Mouse (Mus musculus) heart, adult 2 months (tissue): ENCODE data around the gene Tecta. TPM values are rescaled to one million over a fixed set of nuclear protein-coding genes. Genes with fewer than 3 reads are reported as not detected.

ENCODE experiments used
- DNase-seq, 2 experiments: peaks; one replicate each; pipeline ENCODE4 v3.0.0; 2021
- H3K27ac ChIP-seq: fragments of 200-600 bp; 2 replicates; pipeline ENCODE4 v1.8.1; 2022
- H3K27me3 ChIP-seq: fragments of 200-500 bp; 2 replicates; pipeline ENCODE4 v1.6.1; 2012; ENCODE audit warnings: mild to moderate bottlenecking, low read length, inconsistent platforms, mixed read lengths; ENCODE audit not compliant: control insufficient read depth, insufficient read depth
- H3K36me3 ChIP-seq: fragments of 200-500 bp; 2 replicates; pipeline ENCODE4 v1.6.1; 2012; ENCODE audit warnings: low read length, inconsistent platforms; ENCODE audit not compliant: control insufficient read depth, insufficient read depth
- H3K4me1 ChIP-seq: fragments of 200-500 bp; 2 replicates; pipeline ENCODE4 v1.6.1; 2011; ENCODE audit warnings: low read length; ENCODE audit not compliant: control insufficient read depth, insufficient read depth
- H3K4me3 ChIP-seq: fragments of 200-600 bp; 2 replicates; pipeline ENCODE4 v1.8.1; 2022
- H3K79me2 ChIP-seq: fragments of 200-500 bp; replicated peaks from 2 replicates; pipeline ENCODE4 v1.6.1; 2012; ENCODE audit warnings: mild to moderate bottlenecking, inconsistent platforms, low read length, moderate library complexity, mixed read lengths; ENCODE audit not compliant: control insufficient read depth, insufficient read depth
- H3K9ac ChIP-seq: fragments of 200-500 bp; 2 replicates; pipeline ENCODE4 v1.6.1; 2012; ENCODE audit warnings: low read depth, mild to moderate bottlenecking, control low read depth, inconsistent platforms, low read length, mixed read lengths
- CTCF ChIP-seq: fragments of 200-600 bp; IDR thresholded peaks from 2 replicates; pipeline ENCODE4 v1.8.1; 2022; ENCODE audit warnings: antibody characterized with exemption, mild to moderate bottlenecking, moderate library complexity
- EP300 ChIP-seq: fragments of 200-500 bp; IDR thresholded peaks from 2 replicates; pipeline ENCODE4 v1.6.1; 2011; ENCODE audit warnings: low read depth, low read length, control low read depth; ENCODE audit not compliant: insufficient read depth
- POLR2A ChIP-seq: fragments of 200-500 bp; IDR thresholded peaks from 2 replicates; pipeline ENCODE4 v1.6.1; 2011; ENCODE audit warnings: mild to moderate bottlenecking, low read depth, low read length, control low read depth; ENCODE audit not compliant: insufficient read depth
- WGBS: fragments of 180-500 bp; shearing (Covaris S2); methylation state at CpG from one replicate; pipeline ENCODE4 v1.1.7; 2018; 5-methylcytosine and 5-hydroxymethylcytosine counted together
- intact Hi-C: fragments of 180-260 bp; cut with DNase I; formaldehyde crosslinking; loops from one replicate; pipeline ENCODE4 v1.15.1; 2025
- long read RNA-seq: library from polyadenylated mRNA; stranded (forward); transcript quantifications from one replicate; pipeline ENCODE4 v2.0.0, GENCODE M21; 2021
- polyA plus RNA-seq: library from polyadenylated mRNA; depleted of rRNA; stranded (reverse); fragments of >200 nt; gene quantifications from 2 replicates; pipeline ENCODE4 v1.2.3, GENCODE M21; 2012; rRNA removed
- total RNA-seq, 2 experiments: library from RNA; stranded (reverse); gene quantifications; 2 replicates each; pipeline ENCODE4 v1.2.3; 2021

Gene Tecta
- total RNA-seq = under 1 TPM; 0.02 to 0.05 TPM
- 0.02 and 0.06 TPM in 2 replicates for polyA plus RNA-seq
- long read RNA-seq = 0 reads

- no peak within 1 kb of the TSS for H3K27ac ChIP-seq
- H3K27me3 ChIP-seq = no peaks in the 10 kb centered on the region
- H3K9ac ChIP-seq = no peak within 1 kb of the TSS
- H3K36me3 ChIP-seq = no peaks in the 10 kb centered on the region
- TF ChIP-seq POLR2A (no peak), EP300 (no peak), CTCF (no peak)
- H3K79me2 ChIP-seq = no peaks in the 10 kb centered on the region
- no peak within 1 kb of the TSS for H3K4me3 ChIP-seq
- H3K4me1 ChIP-seq = no peaks in the 10 kb centered on the region; the same call in 1 of the 2 replicates
- no peak for DNase-seq
- intact Hi-C loops = no loop called here
- 78% methylated on average over 6 of the region's 6 CpGs for WGBS
Measured at GRCm38 (mm10) chr9:42399829-42400228, at the start of gene Tecta. Gene Tecta, minus strand, starts transcription at chr9:42399929.

GRCm38 (mm10) chr9:42449043-42449442 is 49.3 kb upstream of the Tecta start:
- Histone ChIP-seq H3K4me1 (no peaks in the 10 kb centered on the region), H3K79me2 (no peaks in the 10 kb centered on the region), H3K4me3 (no peak overlapping the region), H3K27me3 (no peaks in the 10 kb centered on the region), H3K9ac (no peak overlapping the region), H3K27ac (no peak overlapping the region), H3K36me3 (no peaks in the 10 kb centered on the region)
- DNase-seq = no peak
- intact Hi-C loops = no loop called here
- 93% methylated on average over 6 of the region's 6 CpGs for WGBS
- TF ChIP-seq EP300 (no peak), POLR2A (no peak), CTCF (no peak)

- Histone ChIP-seq H3K27me3 (no peaks in the 10 kb centered on the region), H3K79me2 (no peaks in the 10 kb centered on the region), H3K36me3 (no peaks in the 10 kb centered on the region; the same call in 1 of the 2 replicates), H3K9ac (no peak overlapping the region), H3K27ac (no peak overlapping the region), H3K4me1 (no peaks in the 10 kb centered on the region), H3K4me3 (no peak overlapping the region)
- TF ChIP-seq CTCF (no peak), EP300 (no peak), POLR2A (no peak)
- DNase-seq = no peak
- WGBS = 93% methylated on average over 8 of the region's 8 CpGs
- intact Hi-C loops = no loop called here
Measured at GRCm38 (mm10) chr9:42442100-42442499, 42.4 kb upstream of the Tecta start.

- Histone ChIP-seq H3K36me3 (no peaks in the 10 kb centered on the region; the same call in 1 of the 2 replicates), H3K4me1 (no peaks in the 10 kb centered on the region), H3K4me3 (no peak overlapping the region), H3K27me3 (no peaks in the 10 kb centered on the region), H3K9ac (no peak overlapping the region), H3K27ac (no peak overlapping the region), H3K79me2 (no peaks in the 10 kb centered on the region)
- 99% methylated on average over 2 of the region's 2 CpGs for WGBS
- intact Hi-C loops = no loop called here
- TF ChIP-seq POLR2A (no peak), EP300 (no peak), CTCF (no peak)
- no peak for DNase-seq
Measured at GRCm38 (mm10) chr9:42441234-42441633, 41.5 kb upstream of the Tecta start.

GRCm38 (mm10) chr9:42439446-42439845 is 39.7 kb upstream of the Tecta start:
- H3K4me1 ChIP-seq = no peaks in the 10 kb centered on the region
- no peak overlapping the region for H3K9ac ChIP-seq
- TF ChIP-seq CTCF = no peak
- no peak for TF ChIP-seq POLR2A
- no peak for TF ChIP-seq EP300
- H3K27me3 ChIP-seq = no peaks in the 10 kb centered on the region
- H3K79me2 ChIP-seq = no peaks in the 10 kb centered on the region
- 76% methylated on average over 4 of the region's 4 CpGs for WGBS
- DNase-seq = no peak
- intact Hi-C loops = no loop called here
- no peaks in the 10 kb centered on the region; the same call in 1 of the 2 replicates for H3K36me3 ChIP-seq
- H3K4me3 ChIP-seq = no peak overlapping the region
- H3K27ac ChIP-seq = no peak overlapping the region

- TF ChIP-seq CTCF = peak; percentile 56
- TF ChIP-seq EP300 = no peak
- no peak for TF ChIP-seq POLR2A
- Histone ChIP-seq H3K4me3 (no peak overlapping the region), H3K27ac (no peak overlapping the region), H3K27me3 (no peaks in the 10 kb centered on the region), H3K9ac (no peak overlapping the region), H3K4me1 (peaks cover 3% of the 10 kb centered on the region), H3K36me3 (no peaks in the 10 kb centered on the region), H3K79me2 (no peaks in the 10 kb centered on the region)
- intact Hi-C loops = no loop called here
- no peak for DNase-seq
- WGBS = 95% methylated on average over 2 of the region's 2 CpGs
Measured at GRCm38 (mm10) chr9:42432155-42432554, 32.4 kb upstream of the Tecta start.
